Mouse (Mus musculus): Measurements from ENCODE around the gene Pgs1. TPM values are rescaled to one million over a fixed set of nuclear protein-coding genes. Genes with fewer than 3 reads are reported as not detected.

The Pgs1 gene
- total RNA-seq, 4 experiments from 2014 or later = 52.7 to 76.9 (median 68.2) TPM

- DNase-seq = peak; percentile 99
Observed at GRCm38 (mm10) chr11:117963091-117963793, 22.9 kb upstream of the Pgs1 start.

GRCm38 (mm10) chr11:117963872-117964271 lies 22.2 kb upstream of the Pgs1 start:
- DNase-seq = no peak

GRCm38 (mm10) chr11:117964294-117964693 lies 21.8 kb upstream of the Pgs1 start:
- DNase-seq = no peak

- no peak for DNase-seq
Observed at GRCm38 (mm10) chr11:117965052-117965451, 21.0 kb upstream of the Pgs1 start.

- no peak for DNase-seq
Observed at GRCm38 (mm10) chr11:117965561-117965981, 20.5 kb upstream of the Pgs1 start.

- no peak for DNase-seq
Observed at GRCm38 (mm10) chr11:117966506-117967100, 19.5 kb upstream of the Pgs1 start.

GRCm38 (mm10) chr11:117967249-117968015 lies 18.7 kb upstream of the Pgs1 start:
- DNase-seq = no peak

- DNase-seq = no peak
Observed at GRCm38 (mm10) chr11:117968016-117968671, 17.9 kb upstream of the Pgs1 start.

GRCm38 (mm10) chr11:117968716-117969099 lies 17.4 kb upstream of the Pgs1 start:
- DNase-seq = no peak

GRCm38 (mm10) chr11:117969100-117969944 lies 16.8 kb upstream of the Pgs1 start:
- peak; percentile 98 for DNase-seq

- DNase-seq = peak; percentile 83
Observed at GRCm38 (mm10) chr11:117969945-117970872, 15.9 kb upstream of the Pgs1 start, which contains the start of gene Socs3. Gene Socs3 (minus strand): TSS chr11:117970047.

- DNase-seq = no peak
Observed at GRCm38 (mm10) chr11:117971100-117971499, 15.0 kb upstream of the Pgs1 start.

GRCm38 (mm10) chr11:117971646-117972242 lies 14.3 kb upstream of the Pgs1 start:
- DNase-seq = no peak

GRCm38 (mm10) chr11:117972656-117973558 lies 13.2 kb upstream of the Pgs1 start:
- DNase-seq = no peak

- no peak for DNase-seq
Observed at GRCm38 (mm10) chr11:117973569-117973968, 12.5 kb upstream of the Pgs1 start.

GRCm38 (mm10) chr11:117974327-117975125 lies 11.6 kb upstream of the Pgs1 start:
- DNase-seq = no peak

- no peak for DNase-seq
Observed at GRCm38 (mm10) chr11:117975211-117975967, 10.7 kb upstream of the Pgs1 start.

Data from adrenal gland, adult 8-10 months (tissue).